Mouse (Mus musculus): ENCODE measurements at regions not wholly inside any gene's neighbourhood (a gene's known extent, or its start where the extent isn't known, plus 50 kb on each side); places are given as distances from the start of the nearest gene placed in this dataset.

GRCm38 (mm10) chr2:170247702-170248445 lies 100.0 kb upstream of the Zfp217 start:
- no peak for TF ChIP-seq MAFK (IDR thresholded peaks at IDR 0.05; ENCODE audit: insufficient read depth, low read depth, low read length)
- TF ChIP-seq ZNF384 (IDR thresholded peaks at IDR 0.05; ENCODE audit: low read depth, low read length): no peak
- no peak for TF ChIP-seq ZC3H11A (IDR thresholded peaks at IDR 0.05; ENCODE audit: borderline replicate concordance, low read depth, low read length)
- no peak for TF ChIP-seq HCFC1 (IDR thresholded peaks at IDR 0.05; ENCODE audit: borderline replicate concordance, insufficient read depth, low read length)
- TF ChIP-seq CHD2 (IDR thresholded peaks at IDR 0.05; ENCODE audit: low read depth, low read length): no peak
